In genomic region chr7:63986407-63987182, GRCm38 (mm10) we compare ENCODE assay signal across 8 mouse cellular contexts. TPM values are rescaled to one million over a fixed set of nuclear protein-coding genes. Genes with fewer than 3 reads are reported as not detected.
DNase-seq lines count a peak whose midpoint lies in the region; ATAC-seq and TF ChIP-seq lines count a peak whose summit lies in the region.

No protein-coding gene starts in this region.

- TF ChIP-seq POLR2A in lung, adult 2 months (IDR thresholded peaks at IDR 0.05; ENCODE audit: borderline replicate concordance, extremely low read depth, low read depth, low read length): no peak

- no peaks in the 10 kb centered on the region for H3K4me1 ChIP-seq in lung, embryonic 14.5 days (ENCODE audit: insufficient read depth)
- peaks cover 2% of the 10 kb centered on the region; the same call in 1 of the 2 replicates for H3K4me1 ChIP-seq in lung, adult 2 months (ENCODE audit: control insufficient read depth, insufficient read depth, low read length)
- H3K4me1 ChIP-seq in hindbrain, embryonic 13.5 days (replicated peaks): peaks cover 17% of the 10 kb centered on the region
- no peaks in the 10 kb centered on the region; the same call in 1 of the 2 replicates for H3K4me1 ChIP-seq in lung, embryonic 16.5 days (replicated peaks; ENCODE audit: control insufficient read depth, insufficient read depth, low read length)

- peak overlapping the region; percentile 58 for H3K27ac ChIP-seq in lung, embryonic 14.5 days (ENCODE audit: low read depth)
- H3K27ac ChIP-seq in hindbrain, embryonic 13.5 days: peak overlapping the region; percentile 88
- no peak overlapping the region for H3K27ac ChIP-seq in lung, embryonic 16.5 days (ENCODE audit: low read length)

- 38% methylated on average over 12 of the region's 12 CpGs for WGBS in lung, embryonic 14.5 days
- 57% methylated on average over 12 of the region's 12 CpGs for WGBS in lung, adult 2 months
- WGBS in hindbrain, embryonic 13.5 days: 13% methylated on average over 12 of the region's 12 CpGs
- WGBS in lung, embryonic 16.5 days: 40% methylated on average over 12 of the region's 12 CpGs

- H3K27me3 ChIP-seq in lung, embryonic 14.5 days (ENCODE audit: insufficient read depth, low read length): no peaks in the 10 kb centered on the region
- H3K27me3 ChIP-seq in hindbrain, embryonic 13.5 days: no peaks in the 10 kb centered on the region
- H3K27me3 ChIP-seq in lung, embryonic 16.5 days (ENCODE audit: control insufficient read depth, insufficient read depth, low read depth, low read length): no peaks in the 10 kb centered on the region

- DNase-seq in lung, embryonic 14.5 days: peak; percentile 30
- DNase-seq in lung, adult 2 months: no peak
- DNase-seq in embryo, embryonic 11 days: peak; percentile 39
- peak; percentile 82 to 88 for DNase-seq in layer of hippocampus, adult 8-10 months (ENCODE audit: low spot score in 2 of 2)
- peak; percentile 33 for DNase-seq in retina, postnatal 7 days (ENCODE audit: low read depth, low spot score)
- DNase-seq in adipocyte (ENCODE audit: low spot score): no peak

- no peak overlapping the region for H3K9ac ChIP-seq in lung, embryonic 14.5 days
- peak overlapping the region; percentile 46 for H3K9ac ChIP-seq in hindbrain, embryonic 13.5 days
- no peak overlapping the region for H3K9ac ChIP-seq in lung, embryonic 16.5 days (ENCODE audit: low read length)

- H3K36me3 ChIP-seq in lung, embryonic 14.5 days (ENCODE audit: insufficient read depth): no peaks in the 10 kb centered on the region
- H3K36me3 ChIP-seq in hindbrain, embryonic 13.5 days: no peaks in the 10 kb centered on the region
- H3K36me3 ChIP-seq in lung, embryonic 16.5 days (ENCODE audit: control insufficient read depth, insufficient read depth, low read length): no peaks in the 10 kb centered on the region

- no peaks in the 10 kb centered on the region for H3K9me3 ChIP-seq in lung, embryonic 14.5 days (ENCODE audit: low read depth, low read length)
- H3K9me3 ChIP-seq in hindbrain, embryonic 13.5 days: no peaks in the 10 kb centered on the region
- H3K9me3 ChIP-seq in lung, embryonic 16.5 days (ENCODE audit: control insufficient read depth, low read length): no peaks in the 10 kb centered on the region

- no peak for TF ChIP-seq CTCF in lung, embryonic 14.5 days (IDR thresholded peaks at IDR 0.05; ENCODE audit: low read depth)
- no peak for TF ChIP-seq CTCF in lung, adult 2 months (IDR thresholded peaks at IDR 0.05; ENCODE audit: insufficient read depth, low read length)

- ATAC-seq in lung, embryonic 14.5 days (ENCODE audit: insufficient read depth): peak; percentile 75
- ATAC-seq in hindbrain, embryonic 13.5 days (ENCODE audit: low FRiP score): peak; percentile 88
- ATAC-seq in lung, embryonic 16.5 days (ENCODE audit: low read depth): peak; percentile 70

- no peak overlapping the region for H3K4me2 ChIP-seq in lung, embryonic 14.5 days
- H3K4me2 ChIP-seq in hindbrain, embryonic 13.5 days: peak overlapping the region; percentile 10; the same call in 1 of the 2 replicates
- H3K4me2 ChIP-seq in lung, embryonic 16.5 days (ENCODE audit: low read depth, low read length): no peak overlapping the region

- no peak overlapping the region for H3K4me3 ChIP-seq in lung, embryonic 14.5 days (ENCODE audit: low read depth, low read length)
- no peak overlapping the region for H3K4me3 ChIP-seq in lung, adult 2 months (replicated peaks; ENCODE audit: extremely low read depth, low read depth, low read length)
- no peak overlapping the region for H3K4me3 ChIP-seq in hindbrain, embryonic 13.5 days
- no peak overlapping the region for H3K4me3 ChIP-seq in lung, embryonic 16.5 days (ENCODE audit: low read length)

RNA-seq across cellular contexts. Expression of gene Klf13, which starts 47.9 kb away (rescaled TPM):
- polyA plus RNA-seq in lung, embryonic 14.5 days (2014; fragmentation: Nextera tagmentation; extraction: Ambion mirVana): 29.0 and 32.6 TPM in 2 replicates
- 88.4 and 109 TPM in 2 replicates for polyA plus RNA-seq in lung, adult 2 months (2012; rRNA removed)
- 25.7 and 26.9 TPM in 2 replicates for polyA plus RNA-seq in hindbrain, embryonic 13.5 days (2015; fragmentation: Nextera tagmentation; extraction: Ambion mirVana)
- total RNA-seq in layer of hippocampus, adult 8-10 months (2022): 100 to 1,000 TPM; 169 to 188 (median 176) TPM
- polyA plus RNA-seq in lung, embryonic 16.5 days (2015; fragmentation: Nextera tagmentation; extraction: Ambion mirVana): 39.0 and 40.1 TPM in 2 replicates

Comparison
In these comparisons a context has a peak if more than half of its experiments do, and no peak if none do; other contexts are left out.
1. DNase-seq: peak in lung, embryonic 14.5 days (single experiment), embryo, embryonic 11 days (single experiment), layer of hippocampus, adult 8-10 months (2 of 2) and retina, postnatal 7 days (single experiment); none in lung, adult 2 months (single experiment) and adipocyte (single experiment).
2. Peak in every context shown above with its lines, with median percentiles within 50 percentile points of each other: ATAC-seq.